Mouse (Mus musculus) gastrocnemius, postnatal 36 days (tissue): ENCODE measurements at regions not wholly inside any gene's neighbourhood (a gene's known extent, or its start where the extent isn't known, plus 50 kb on each side); places are given as distances from the start of the nearest gene placed in this dataset.

Experiments used
- DNase-seq, 2 experiments: peaks; one replicate each; pipeline ENCODE4 v3.0.0; 2022
- intact Hi-C: fragments of 180-260 bp; cut with DNase I; formaldehyde crosslinking; loops from one replicate; pipeline ENCODE4 v1.15.1; 2025

DNA sequence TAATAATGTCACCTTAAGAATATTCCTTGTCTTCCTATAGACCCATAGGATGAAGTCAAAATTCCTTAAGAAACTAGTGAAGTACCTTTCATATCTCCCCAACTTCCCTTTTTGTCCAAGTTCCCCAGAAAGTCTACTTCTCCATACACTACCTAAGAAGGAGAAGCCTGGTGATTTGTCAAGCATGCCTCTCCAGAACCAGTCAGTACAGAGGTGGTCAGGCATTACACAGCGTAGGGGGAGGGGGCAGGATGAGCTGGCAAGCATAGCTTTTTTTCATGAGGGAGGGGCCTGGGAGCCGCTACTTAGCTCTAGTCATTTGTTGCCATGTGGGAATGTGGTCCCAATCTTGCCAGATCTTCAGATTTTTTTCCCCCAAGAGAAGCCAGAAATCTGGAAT is 54.0 kb upstream of the Satb2 start:
- intact Hi-C loops, result no loop called here
- no peak for DNase-seq

DNA sequence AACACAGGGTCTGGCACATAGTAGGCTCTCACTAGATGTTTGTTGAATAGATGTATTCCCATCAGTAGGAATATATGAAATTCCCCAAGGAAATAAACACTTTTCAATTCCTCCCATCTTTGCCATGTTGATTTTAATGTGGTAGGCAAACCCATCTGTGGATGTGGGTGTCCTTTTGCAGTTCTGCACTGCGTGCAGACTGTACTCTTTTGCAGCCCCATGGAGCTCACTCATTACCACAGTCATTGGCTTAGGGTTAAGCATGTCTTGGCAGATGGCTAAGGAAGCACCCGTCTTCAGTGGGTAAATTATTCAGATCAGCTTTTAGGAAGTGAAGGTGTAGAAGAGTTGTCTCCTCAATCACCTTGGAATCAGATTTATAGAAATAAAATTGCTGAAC is 54.8 kb upstream of the Satb2 start:
- intact Hi-C loops, result no loop called here
- no peak for DNase-seq

DNA sequence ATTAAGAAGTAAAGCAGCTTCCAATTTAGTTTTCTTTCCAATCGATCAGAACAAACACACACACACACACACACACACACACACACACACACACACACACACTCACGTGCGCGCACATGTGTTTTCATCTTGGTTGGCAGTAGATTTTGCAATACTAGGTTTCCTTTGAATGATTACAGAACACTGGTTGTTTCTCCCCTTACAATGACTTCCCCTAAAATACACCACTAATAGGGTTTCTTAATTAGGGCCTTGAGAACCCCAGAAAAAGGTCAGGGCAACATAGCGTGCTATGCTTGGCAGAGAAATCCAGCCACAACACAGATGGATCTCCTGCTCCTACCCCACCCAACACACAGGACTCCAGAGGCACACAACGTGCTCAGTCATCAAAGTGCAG is 56.0 kb upstream of the Satb2 start:
- no peak for DNase-seq
- intact Hi-C loops, result no loop called here

DNA sequence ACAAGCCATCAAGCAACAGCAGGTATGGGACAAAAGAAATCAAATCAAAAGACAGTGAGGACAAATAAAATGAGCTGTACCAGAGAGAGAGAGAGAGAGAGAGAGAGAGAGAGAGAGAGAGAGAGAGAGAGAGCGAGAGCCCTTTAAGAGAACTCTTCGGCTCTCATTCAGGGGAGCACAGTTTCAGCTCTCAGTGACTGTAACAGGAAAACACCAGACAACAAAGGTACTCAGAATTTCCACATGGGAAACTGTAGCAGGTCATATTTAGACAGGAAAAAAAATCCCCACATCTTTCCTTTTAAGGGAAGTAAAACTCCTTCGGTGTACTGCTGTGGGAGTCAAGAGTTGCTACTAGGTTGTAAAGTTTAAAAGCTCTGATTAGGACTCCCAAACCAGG is 57.9 kb upstream of the Satb2 start:
- intact Hi-C loops, result no loop called here
- DNase-seq, result no peak

DNA sequence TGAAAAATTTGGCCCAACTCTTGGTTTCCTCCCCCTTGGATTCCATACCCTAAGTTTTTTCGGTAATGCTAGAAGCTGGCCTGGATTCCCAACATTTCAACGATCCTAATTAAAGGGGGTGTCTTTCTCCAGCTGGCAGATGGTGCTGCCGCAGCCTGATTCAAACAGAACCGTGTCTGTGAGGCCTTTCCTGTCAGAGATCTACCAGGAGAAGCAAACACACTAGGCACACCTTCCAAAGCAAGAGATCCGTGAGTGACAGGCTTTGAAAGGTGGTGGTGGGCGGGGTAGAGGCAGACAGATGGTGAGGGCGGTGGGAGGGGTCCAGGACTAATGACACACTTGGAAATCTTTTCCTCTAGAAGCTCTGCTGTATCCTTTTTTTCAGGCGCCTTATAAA is 61.8 kb upstream of the Satb2 start:
- intact Hi-C loops, result no loop called here
- no peak for DNase-seq

DNA sequence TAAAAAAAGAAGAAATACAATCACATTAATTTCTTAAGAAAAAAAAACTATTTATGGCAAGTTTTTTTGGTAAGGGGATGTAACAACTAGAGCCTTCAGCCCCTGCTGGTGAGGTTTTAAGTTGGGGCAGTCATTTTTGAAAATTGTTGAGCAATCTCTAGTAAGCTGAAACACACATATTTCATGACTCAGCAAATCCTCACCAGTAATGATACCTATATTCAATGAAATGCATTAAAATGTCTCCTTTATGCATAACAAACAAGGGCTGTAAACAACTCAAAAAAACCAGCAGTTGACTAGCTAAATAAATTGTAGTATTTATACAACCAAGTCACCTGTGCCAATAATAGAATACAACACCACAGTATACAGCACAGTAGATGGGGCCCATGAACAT is 63.1 kb upstream of the Satb2 start:
- intact Hi-C loops, result no loop called here
- no peak for DNase-seq

DNA sequence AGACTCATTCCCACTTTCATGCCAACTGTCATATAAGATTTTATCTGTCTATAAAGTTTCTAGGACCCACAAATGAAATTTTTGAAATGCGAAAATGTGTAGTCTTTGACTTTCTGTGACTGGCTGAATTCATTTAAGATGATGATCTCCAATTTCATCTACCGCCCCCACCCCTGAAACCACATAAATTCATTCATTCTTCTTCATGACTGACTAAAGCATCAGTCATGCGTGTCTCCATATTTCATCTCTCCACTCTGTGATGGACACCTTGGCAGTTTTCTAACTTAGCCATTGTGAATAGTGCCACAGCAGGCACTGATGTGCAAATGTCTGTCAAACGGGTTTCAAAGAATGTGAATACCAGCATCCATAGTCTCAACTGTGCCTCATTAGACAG is 75.4 kb upstream of the Satb2 start:
- intact Hi-C loops, result no loop called here
- no peak for DNase-seq

DNA sequence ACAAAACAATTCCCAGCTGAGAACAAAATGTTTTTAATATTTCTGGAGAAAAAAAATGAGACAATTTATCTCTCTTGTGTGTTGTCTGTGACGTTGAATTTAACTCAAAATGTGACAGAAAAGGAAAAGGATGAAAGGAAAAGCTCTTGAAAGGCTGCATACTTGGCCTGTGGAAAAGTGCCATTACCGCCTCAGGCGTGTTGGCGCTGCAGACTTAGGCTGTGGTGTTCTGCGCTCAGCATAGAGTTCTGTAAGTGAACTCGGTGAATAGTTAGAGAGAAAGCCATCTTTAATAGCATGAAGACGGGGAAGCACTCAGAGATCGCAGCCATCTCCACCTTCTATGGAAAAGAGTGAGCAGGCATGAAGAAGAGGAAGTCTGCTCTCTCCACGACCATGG is 77.5 kb upstream of the Satb2 start:
- no peak for DNase-seq
- intact Hi-C loops, result no loop called here

DNA sequence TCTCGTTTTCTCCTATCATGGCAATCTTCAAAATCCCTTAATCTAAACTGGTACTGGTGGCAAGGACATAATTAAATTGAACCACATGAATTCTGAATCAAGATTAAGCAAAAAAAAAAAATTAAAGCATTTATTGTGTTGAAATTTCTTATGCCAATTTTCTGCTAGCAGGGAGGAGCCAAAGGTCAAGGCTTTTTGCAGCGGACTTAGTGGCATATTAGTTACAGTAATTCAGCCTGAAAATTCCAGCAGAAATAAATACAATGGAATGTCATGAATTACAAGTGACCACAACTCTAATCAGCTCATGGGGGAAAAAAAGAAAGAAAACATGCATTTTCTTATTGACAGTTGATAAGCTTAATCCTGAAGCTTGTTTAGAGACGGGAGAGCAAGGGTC is 80.8 kb upstream of the Satb2 start:
- intact Hi-C loops, result no loop called here
- no peak for DNase-seq

DNA sequence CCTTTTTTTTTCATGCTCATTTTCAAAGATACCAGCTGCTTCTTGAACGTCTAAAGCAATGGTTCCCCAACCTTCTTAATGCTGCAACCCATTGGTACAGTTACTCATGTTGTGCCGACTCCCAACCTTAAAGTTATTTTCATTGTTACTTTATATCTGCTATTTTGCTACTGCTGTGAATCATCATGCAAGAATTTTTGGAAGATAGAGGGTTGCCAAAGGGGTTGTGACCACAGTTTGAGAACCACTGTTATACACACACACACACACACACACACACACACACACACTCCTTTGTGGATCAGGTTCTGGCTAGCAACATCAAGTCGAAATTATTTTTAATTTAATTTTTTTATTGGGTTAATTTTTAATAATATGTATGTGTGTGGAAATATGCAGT is 96.8 kb upstream of the Satb2 start:
- intact Hi-C loops, result no loop called here
- DNase-seq, result no peak

DNA sequence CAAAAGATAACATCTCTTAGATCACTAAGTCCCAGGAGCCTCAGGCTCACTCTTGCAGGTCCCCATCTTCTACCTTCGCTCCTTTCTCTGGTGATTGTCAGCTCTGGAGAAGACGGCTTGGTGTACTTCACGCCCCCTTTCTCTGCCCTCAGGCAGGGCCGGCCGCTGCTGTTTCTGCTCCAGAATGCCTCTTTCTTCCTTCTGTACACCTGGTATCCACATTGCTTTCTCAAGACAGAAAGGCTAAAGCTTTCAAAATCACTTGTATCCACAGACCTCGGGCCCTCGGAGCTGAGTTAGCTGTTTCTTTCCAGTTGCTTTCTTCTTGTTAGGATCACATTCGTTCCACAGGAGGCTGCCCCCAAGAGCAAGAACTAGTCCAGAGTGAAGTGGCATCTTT is 98.2 kb upstream of the Satb2 start:
- DNase-seq, result no peak
- intact Hi-C loops, result no loop called here

DNA sequence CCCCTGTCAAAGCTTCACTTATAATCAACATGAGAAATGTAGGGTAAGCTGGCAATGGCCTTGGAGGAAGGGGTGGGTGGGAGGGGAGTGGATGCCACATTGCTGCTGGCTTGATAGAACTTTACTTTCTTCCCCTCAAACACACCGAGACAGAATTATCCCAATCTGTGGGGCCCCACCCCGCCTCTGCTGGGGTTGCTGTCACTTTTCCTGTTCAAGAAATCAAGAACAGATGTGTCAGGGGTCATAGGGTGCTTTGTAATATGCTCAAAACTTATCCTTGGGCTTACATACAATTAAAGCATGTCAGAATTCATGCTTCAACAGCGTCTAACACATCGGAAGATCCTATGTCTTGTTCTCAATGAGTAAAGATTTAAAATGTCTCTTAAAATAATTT is 101.9 kb upstream of the Satb2 start:
- intact Hi-C loops, result no loop called here
- DNase-seq, result no peak

DNA sequence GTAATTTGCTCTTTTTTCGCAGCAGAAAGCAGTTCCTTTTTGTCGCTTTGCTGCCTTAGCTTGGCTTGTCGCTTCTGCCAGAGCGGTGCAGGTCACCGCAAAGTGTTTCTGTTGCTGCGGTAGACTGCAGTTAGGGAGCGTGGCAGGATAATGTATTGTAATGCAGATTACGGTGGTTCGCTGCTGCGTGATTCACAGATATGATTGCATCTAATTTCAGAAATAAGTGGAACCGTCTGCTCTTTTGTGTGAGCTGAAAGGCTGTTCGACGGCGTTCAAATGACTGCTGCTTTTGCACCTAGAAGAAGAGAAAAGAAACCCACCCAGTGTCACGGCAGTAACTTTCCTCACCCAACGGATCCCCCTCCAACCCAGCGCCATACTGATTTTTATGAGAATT is 104.7 kb upstream of the Satb2 start:
- intact Hi-C loops, result no loop called here
- DNase-seq, result no peak

DNA sequence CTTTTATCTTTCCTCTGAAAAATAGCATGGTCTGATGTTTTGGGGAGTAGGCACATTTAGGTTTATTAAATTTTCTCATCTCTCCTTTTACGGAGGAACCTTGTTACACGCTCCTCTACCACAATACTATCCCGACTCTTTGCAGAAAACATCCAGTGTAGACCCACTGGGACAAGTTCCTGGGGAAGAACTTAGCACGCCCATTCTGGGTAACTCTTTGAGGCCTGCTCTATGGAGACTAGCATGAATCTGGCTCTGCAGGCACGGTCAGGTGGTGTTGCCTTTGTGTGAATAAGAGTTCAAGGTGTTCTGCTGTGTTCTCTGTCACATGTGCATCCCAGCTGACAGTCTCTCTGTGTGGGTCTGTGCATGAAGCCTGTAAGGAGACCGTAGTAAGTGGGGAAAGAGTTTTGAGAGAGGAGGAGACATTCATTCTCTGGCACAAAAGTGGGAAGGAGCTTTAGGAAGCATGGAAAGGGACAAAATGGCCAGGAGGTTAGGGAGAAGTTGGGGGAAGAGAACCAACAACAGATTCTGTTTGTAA is 105.2 kb upstream of the Satb2 start:
- no peak for DNase-seq
- intact Hi-C loops, result no loop called here

DNA sequence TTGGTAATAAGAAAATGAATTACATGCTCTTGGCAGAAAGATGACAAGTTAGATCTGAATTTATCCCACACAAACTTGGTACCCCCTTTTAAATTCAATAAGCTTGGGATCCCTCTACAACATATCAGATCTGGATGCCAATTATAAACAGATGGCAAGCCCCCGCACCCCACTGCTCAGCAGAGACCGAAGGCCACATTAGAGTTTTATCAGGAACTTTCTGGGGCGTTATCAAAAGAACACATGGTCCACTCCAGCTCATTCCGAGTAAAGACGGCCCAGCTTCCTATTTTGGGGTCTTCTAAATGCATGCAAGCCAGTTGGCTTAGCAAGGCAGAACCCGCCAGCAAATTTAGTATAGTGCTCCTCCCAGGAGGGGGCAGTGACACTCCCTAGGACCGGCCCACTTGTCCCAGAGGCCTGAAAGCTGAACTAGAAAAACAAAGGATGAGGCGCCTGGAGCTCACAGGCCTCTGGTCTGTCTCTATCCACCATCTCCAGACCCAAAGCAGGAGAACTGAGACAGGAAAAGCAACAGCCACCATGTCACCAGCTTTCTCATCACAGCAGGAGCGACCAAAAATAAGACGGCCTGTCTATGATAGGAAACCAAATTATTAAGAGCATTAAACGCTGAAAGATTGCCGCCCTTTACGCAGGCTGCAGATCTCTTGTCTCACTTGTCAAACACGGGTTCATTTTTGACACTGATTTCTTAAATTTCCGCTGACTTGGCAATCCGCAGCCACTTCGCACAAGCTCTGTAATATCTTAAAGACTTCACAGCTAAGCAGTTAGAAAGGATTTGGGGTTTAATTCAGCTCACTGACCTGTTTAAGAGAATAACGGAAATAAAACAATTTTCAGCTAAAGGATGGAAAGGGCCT is 117.2 kb upstream of the Satb2 start:
- intact Hi-C loops, result no loop called here
- DNase-seq, result no peak

DNA sequence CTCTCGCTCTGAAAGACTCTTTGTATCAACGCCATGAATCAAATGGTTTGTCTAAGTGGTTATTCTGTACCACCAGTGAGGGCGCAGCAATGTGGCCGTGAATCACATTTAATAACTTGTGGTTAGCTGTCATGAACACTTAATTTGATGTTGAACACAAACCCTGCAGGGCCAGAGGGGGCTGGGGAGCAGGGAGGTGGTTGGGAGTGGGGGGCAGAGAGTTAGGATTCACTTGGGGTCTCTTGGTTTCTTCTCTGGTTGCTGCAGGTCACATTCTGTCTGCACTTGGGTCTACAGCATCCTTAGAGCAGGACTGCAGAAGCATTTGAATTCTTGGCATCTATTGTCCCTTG is 117.8 kb upstream of the Satb2 start:
- intact Hi-C loops, result no loop called here
- DNase-seq, result no peak

DNA sequence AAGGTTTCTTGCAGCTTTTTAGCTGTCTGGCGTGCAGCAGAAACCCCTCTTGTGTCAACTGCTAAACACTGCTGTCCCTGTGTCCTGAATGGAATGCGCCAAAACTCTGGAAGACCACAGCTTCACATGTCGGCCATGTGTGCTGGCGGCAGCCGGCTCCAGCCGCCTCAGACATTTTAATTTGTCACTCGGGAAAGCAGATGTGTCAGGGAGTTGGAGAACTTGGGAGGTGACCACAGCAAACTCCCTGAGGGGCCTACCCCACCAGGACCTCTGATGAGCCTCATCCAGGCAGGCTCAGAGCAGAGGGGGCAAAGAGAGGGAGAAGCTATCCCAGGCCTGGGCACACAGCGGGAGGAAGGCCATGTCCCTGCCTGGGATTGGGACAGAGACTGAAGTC is 118.3 kb upstream of the Satb2 start:
- intact Hi-C loops, result no loop called here
- DNase-seq, result no peak

DNA sequence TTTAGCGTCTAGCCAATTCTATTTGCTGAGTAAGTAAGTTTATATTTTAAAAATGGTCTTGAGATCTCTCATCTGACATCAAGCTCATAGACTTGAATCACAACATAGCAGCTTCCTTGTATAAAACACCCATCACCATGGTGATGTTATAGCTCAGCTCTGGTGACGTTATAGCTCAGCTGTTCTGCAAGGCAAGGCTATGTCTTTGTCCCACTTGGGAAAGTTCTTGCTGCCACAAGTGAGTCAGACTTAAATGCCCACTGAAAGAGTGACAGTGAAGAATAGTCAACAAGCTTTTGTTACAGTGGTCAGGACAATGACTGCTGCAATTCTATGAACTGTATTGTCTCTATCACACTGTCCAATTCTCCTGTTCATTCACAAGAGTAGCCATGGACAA is 122.2 kb upstream of the Satb2 start:
- intact Hi-C loops, result no loop called here
- DNase-seq, result no peak

DNA sequence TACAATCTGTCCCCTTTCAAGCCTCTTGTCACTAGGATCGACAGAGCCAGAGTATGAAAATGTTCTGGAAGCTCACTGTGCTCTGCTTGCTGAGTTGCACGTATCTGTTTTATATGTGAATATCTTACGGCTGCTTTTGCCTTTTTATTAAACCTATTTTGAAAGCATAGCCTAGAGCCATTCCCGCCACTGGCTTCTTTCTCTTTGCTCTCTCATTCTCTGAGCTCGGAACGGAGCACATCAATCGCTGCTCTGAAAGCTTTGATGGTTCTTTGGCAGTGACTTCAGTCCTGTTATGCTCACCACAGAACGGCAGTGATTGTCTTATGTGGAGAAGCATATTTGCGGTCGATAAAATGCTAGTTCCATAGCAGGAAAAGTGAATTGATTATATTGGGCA is 128.9 kb upstream of the Satb2 start:
- intact Hi-C loops, result no loop called here
- DNase-seq, result no peak

DNA sequence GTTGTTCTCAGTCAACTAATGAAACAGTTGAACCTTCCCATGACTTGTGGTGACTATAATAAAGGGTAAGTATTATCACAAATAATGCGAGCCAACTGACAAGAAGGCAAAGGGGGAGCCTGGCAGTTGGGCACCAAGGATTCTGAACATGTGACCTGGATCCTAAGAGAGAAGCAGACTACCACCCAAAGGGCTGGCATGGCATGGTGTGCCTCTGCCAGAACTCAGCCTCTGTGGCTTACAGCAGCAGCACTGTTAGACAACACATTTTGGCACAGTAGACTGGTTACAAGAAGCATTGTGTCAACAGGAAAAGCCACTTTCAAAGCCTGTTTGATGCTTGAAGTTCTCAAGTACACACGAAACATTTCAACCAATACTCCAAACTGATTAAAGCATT is 142.2 kb upstream of the Satb2 start:
- intact Hi-C loops, result no loop called here
- DNase-seq, result no peak

DNA sequence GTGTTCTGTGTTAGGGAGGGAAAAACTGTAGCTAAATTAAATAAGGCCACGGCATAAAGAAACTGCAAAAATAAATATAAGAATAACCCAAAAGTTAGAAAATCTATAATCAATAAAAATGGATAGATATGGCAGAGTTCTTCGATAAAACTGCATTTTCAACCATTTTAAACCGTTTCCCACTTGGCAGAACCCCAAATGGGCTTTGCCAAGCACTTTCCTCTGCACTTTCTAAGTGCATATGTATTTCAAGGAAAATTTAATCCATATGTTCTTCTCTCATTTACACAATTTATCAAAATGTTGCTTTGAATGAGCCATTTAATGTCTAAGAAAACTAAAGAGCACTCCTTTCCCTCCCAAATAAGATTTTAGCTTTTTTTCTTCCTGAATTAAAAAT is 165.7 kb upstream of the Satb2 start:
- intact Hi-C loops, result no loop called here

DNA sequence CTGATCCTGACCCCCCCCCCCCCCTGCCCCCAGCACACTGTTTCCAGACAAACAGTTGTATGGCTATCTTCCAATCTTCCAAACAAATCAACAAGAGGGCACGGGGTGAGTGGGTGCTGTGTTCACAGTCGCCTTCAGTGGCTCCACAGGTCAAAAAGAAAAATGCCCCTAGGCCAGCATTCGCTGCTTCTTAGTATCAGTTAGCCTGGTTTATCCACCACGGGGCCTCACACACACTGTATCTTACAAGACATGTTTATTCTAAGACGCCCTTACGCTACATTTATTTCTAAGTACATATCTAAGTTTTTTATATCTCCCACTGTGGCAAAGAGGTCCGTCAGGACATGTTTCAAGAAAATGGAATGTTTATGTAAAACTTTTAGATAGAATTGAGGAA is 177.4 kb upstream of the Satb2 start:
- no peak for DNase-seq
- intact Hi-C loops, result no loop called here

More for the DNA sequence above, 165.7 kb upstream of the Satb2 start:
- DNase-seq, result no peak

DNA sequence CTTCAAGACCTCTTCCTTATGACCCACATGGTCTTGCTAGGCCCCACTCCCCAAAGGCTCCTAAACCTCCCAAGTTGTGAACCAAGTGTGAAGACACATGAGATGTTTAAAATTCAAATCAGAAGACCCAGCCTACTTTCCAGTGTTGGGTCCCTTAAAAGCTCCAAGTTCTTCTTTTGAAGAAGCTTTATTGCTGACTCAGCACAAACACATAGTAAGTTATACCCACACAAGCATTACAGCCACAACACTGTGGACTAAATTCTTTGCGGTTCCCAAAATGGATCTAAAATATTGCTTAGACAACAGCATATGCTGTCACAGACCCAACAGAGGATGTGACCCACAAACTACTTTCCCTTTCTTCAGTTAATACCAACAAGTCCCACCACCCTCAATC is 186.0 kb upstream of the Satb2 start:
- intact Hi-C loops, result no loop called here
- DNase-seq, result no peak
